Mouse (Mus musculus) lung, adult 18-20 months (tissue): ENCODE measurements around the gene Gpi1.
"Not testable (repeated sequence)": the region's sequence is repeated elsewhere in the genome, so short reads cannot be mapped to it uniquely, and the experiment has no call there.

Experiments
- DNase-seq, 2 experiments: peaks; one replicate each; pipeline ENCODE4 v3.0.0; 2022; ENCODE audit warnings: mixed read lengths in 2 of 2

Gpi1 gene

GRCm38 (mm10) chr7:34229153-34229552 lies 983 bp downstream of the Gpi1 start:
- no peak for DNase-seq

GRCm38 (mm10) chr7:34228641-34229040 lies 1.5 kb downstream of the Gpi1 start:
- DNase-seq, result peak; percentile 35 to 48

DNA sequence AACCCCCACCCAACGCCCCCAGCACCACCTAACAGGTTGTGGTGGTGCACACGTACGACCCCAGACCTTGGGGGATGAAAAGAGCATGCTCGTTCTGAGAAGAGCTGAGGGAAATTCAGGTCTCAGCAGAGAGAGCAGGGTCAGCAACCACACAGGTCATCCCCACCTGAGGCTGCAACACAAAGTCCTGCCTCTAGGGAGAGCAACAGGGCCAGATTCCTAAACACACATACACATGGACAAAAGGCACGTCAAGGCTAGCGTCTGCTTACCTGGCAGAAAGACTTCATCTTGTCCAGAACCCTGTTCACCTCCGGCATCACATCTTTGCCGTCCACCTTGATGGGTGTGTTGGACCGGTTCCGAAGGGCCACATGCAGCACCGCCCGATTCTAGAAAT lies 3.3 kb downstream of the Gpi1 start:
- no peak for DNase-seq

DNA sequence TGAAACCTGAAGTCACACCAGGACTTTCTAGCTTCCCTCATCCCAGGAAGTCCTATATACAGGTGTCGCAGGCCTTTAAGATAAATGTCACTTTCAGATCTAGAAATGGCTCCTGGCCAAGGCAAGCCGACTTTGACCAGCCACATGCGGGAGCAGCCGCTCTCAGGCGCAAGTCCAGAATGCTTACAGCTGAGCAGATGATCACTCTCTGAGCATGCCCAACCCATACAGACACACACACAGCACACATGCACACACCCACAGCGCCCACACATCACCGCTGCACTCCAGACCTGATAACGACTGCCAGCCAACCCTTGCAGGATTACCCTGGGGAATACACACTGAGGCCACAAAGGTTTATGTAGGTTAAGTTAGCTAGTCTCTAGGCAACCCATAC lies 4.0 kb downstream of the Gpi1 start:
- no peak for DNase-seq

- DNase-seq, result no peak
Measured at GRCm38 (mm10) chr7:34224308-34224707, 5.8 kb downstream of the Gpi1 start.

GRCm38 (mm10) chr7:34222340-34222739 lies 7.8 kb downstream of the Gpi1 start:
- no peak for DNase-seq

GRCm38 (mm10) chr7:34221594-34222250 lies 8.4 kb downstream of the Gpi1 start:
- DNase-seq, result peak in 1 of 2 experiments; percentile 23

- DNase-seq, result no peak
Measured at GRCm38 (mm10) chr7:34218496-34218895, 11.6 kb downstream of the Gpi1 start.

DNA sequence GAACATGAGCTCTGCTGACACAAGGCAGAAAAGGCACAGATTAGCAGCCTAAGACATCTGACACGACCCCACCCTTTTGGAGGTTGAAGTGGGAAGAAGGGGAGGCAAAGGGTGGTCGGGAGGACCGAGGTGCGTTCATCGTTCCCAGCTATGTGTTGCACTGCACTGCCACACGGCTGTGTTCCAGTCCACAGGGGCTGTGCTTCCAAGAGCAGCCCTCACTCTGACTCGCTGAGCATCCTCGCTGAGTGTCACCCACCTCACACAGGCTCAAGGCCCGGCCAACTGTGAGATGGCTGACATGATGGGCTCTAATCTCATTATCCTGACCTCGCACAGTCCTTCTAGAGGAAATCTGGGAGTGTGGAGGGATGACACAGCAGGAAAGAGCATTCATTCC lies 13.7 kb downstream of the Gpi1 start:
- DNase-seq, result no peak

DNA sequence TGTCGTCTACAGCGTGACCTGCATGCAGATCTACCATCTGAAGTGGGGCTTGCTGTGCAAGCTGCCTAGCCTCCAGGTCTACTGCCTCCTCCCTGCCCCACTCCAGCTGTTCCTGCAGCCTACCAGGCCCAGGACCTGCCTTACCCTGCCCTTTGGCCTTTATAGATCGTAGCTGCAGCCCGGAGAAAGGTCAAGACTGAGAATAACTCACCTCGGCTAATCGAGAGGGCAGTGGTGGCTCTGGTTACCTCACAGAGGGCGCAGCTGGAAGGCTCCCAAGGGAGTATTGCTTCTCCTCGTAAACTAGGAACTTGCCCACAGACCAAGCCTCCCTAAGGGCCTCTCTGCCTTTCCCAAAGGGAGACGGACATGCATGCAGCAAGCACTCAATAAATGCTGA lies 14.7 kb downstream of the Gpi1 start:
- no peak for DNase-seq

DNA sequence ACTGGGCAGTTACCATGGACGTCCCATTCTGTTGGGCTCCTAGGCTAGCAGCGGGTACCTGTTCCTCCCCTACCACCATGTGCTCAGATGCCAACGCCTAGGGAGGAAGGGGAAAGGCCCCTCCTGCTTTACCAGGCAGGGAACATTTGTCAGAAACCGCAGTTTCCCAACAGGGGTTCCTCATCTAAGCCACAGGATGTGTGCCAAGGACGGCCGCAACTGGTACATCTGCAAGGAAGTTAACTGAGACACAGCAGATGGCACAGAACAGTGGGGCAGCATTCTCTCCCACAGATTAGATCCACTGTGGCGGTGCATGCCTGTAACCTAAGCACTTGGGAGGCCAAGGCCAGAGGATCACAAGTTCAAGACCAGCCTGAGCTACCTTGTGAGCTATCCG lies 15.5 kb downstream of the Gpi1 start:
- DNase-seq, result peak; percentile 46 to 47

GRCm38 (mm10) chr7:34213281-34213680 lies 16.9 kb downstream of the Gpi1 start:
- DNase-seq, result no peak

- no peak for DNase-seq
Measured at GRCm38 (mm10) chr7:34208027-34208745, 21.9 kb downstream of the Gpi1 start.

GRCm38 (mm10) chr7:34206331-34206730 lies 23.8 kb downstream of the Gpi1 start:
- DNase-seq, result no peak

GRCm38 (mm10) chr7:34202147-34202546 lies 28.0 kb downstream of the Gpi1 start:
- not testable (repeated sequence) for DNase-seq

DNA sequence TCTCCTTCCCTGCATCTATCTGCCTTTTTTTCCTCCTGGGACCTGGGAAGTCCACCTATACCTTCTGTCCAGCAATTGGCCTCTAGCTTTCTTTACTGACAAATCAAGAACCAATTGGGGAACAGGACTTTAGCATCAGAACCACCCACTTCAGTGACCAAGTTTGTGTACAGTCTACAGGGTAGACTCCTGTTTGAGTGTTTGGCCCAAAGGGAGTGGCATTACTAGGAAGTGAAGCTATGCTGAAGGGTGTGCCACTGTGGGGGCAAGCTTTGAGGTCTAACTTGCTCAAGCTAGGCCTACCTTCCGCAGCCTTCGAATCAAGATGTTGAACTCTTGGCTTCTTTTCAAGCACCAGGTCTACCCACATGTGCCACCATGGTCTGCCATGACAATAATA lies 29.3 kb downstream of the Gpi1 start:
- DNase-seq, result no peak

DNA sequence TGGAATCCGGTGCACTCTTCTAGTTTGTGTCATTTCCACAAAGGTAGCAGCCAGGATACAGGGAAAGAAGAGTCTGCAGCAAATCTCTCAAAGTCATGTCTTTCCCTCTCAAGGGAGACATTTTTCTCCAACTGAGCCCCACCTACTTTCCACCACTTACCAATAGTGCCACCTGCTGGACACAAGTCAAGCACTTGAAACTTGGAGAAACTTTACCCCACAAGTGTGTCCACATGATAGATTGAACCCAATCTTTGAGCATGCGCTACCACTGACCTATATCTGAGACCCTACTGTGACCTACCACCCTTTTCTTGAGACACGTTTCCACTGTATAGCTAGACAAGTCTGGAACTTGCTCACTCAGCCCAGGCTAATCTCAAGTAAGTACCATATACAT lies 31.8 kb downstream of the Gpi1 start:
- peak; percentile 36 to 50 for DNase-seq

DNA sequence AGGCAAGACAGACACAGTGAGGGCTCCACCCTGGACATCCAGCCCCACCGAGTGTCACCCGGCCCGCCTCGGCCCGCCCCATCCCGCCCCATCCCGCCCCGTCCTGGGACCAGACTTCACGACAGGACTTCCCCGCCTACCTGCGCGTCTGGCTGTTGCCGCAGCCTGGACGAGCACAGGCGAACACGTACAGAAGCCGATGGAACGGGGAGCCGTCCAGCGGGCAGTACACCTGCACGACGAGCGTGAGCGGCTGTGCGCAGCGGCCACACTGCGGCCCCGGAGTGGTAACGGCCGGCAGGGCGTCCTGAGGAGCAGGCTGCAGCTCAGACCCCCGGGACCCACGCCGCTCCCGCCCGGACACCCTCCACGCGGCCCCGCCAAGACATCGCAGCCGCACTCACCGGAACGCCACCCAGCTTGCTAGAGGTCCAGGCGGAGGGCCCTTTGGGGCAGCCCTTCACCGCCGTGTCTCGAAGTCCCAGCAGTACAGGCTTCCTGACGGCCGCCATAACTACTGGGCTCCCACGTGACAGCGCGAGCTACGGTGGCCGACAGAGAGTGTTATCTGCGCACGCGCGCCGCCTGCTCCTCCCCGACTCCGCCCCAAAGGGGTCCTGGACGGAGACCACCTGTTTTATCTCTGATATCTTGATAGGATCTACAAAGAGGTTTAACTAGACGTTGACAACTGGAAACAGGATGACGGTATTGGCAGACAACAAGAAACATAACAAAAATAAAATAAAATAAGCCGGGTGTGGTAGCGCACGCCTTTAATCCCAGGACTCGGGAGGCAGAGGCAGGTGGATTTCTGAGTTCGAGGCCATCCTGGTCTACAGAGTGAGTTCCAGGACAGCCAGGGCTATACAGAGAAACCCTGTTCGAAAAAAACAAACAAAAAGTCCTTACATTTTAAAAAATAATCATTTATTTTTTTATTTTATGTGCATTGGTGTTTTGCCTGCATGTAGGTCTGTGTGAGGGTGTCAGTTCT lies 33.7 kb downstream of the Gpi1 start, which contains the start of gene Pdcd2l:
Gene Pdcd2l, minus strand, starts transcription at position 530 of the 997 bp plus-strand sequence.
- peak; percentile 91 to 93 for DNase-seq

DNA sequence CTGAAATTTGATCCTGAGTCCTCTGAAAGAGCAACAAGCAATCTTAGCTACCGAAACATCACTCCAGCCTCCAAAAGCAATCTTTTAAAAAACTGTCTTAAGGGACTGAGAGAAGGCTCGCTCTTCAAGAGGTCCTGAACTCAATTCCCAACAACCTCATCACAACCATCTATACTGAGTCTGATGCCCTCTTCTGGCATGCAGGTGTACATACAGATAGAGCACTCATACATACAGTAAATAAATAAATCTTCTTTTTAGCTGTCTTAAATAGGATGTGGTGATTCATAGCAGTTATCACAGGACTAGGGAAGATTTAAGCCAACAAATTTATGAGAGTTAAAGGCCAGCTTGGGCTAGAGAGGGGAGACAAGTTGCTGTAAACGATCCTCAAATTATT lies 34.5 kb downstream of the Gpi1 start:
- no peak for DNase-seq

DNA sequence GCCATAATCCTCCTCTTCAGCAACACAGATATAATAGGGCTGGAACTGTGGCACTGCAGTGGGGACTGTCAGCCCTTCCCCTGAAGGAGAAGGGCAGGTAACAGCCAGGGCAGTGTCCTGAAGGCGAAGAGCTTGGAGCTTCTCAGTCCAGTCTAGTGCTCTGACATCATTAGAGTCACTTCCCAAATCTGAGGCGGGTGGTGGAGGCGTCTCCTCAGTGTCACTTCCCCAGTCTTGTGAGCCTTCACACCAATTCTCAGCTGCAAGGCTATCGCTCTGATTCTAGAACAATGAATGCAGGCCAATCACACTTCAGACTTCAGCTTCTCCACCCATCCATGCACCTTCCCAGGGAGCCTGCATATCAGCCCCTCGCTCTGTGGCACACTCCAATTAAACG lies 37.3 kb downstream of the Gpi1 start:
- peak; percentile 10 to 24 for DNase-seq

DNA sequence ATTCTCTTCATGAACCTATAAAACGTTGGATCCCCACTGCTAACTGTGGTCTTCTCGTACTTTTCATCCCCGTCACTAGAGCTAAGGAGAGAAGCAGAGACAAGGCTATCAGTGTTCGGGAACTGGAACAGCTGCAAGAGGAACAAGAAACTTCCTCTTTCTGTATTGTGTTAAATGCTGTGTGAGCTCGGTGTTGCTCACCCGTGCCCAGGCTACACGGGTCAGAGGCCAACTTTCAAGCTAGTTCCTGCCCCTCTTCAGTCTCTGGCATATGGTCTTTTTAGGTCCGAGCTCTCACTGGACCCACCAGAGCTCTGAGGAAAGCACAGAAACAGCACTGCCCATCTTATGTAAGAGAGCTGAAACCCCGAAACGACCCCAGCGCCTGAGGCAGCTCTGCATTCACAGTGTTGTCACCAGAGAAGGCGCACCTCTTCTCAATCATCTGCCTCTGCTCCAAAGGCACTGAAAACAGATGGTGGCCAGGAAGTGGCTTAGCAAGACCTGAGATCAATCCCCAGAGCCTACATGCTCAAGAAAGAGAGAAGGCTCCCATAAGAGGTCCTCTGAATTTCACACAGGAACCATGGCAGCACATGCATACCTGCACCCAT lies 40.7 kb downstream of the Gpi1 start:
- DNase-seq, result no peak

GRCm38 (mm10) chr7:34183794-34184193 lies 46.3 kb downstream of the Gpi1 start:
- DNase-seq, result no peak

GRCm38 (mm10) chr7:34183356-34183755 lies 46.8 kb downstream of the Gpi1 start:
- peak in 1 of 2 experiments; percentile 12 for DNase-seq
